Mouse (Mus musculus) heart, embryonic 16.5 days (tissue): ENCODE measurements around the gene 4931406P16Rik. TPM values are rescaled to one million over a fixed set of nuclear protein-coding genes. Genes with fewer than 3 reads are reported as not detected.

Experiments used
- ATAC-seq: fragments of 200-750 bp; cut with Nextera tagmentation; replicated peaks from 2 replicates; pipeline ENCODE4 v1.8.0; 2017; ENCODE audit warnings: moderate number of reproducible peaks; ENCODE audit not compliant: insufficient read depth, low FRiP score; ENCODE audit errors: extremely low read depth
- H3K27ac ChIP-seq: fragments of 300-500 bp; sonication (generic); 2 replicates; pipeline ENCODE4 v1.5.1; 2014; ENCODE audit warnings: mild to moderate bottlenecking, low read length, control low read depth, moderate library complexity
- H3K27me3 ChIP-seq: fragments of 300-500 bp; sonication (generic); 2 replicates; pipeline ENCODE4 v1.6.1; 2014; ENCODE audit warnings: low read length, mixed read lengths; ENCODE audit not compliant: control insufficient read depth, insufficient read depth
- H3K36me3 ChIP-seq: fragments of 300-500 bp; sonication (generic); 2 replicates; pipeline ENCODE4 v1.6.1; 2014; ENCODE audit not compliant: control insufficient read depth, insufficient read depth
- H3K4me1 ChIP-seq: fragments of 300-500 bp; sonication (generic); 2 replicates; pipeline ENCODE4 v1.6.1; 2014; ENCODE audit warnings: low read length, mixed read lengths; ENCODE audit not compliant: control insufficient read depth, insufficient read depth
- H3K4me2 ChIP-seq: fragments of 300-500 bp; sonication (generic); 2 replicates; pipeline ENCODE4 v1.6.1; 2014; ENCODE audit warnings: low read depth, mild to moderate bottlenecking, control low read depth, low read length
- H3K4me3 ChIP-seq: fragments of 300-500 bp; sonication (generic); 2 replicates; pipeline ENCODE4 v1.5.1; 2014; ENCODE audit warnings: mild to moderate bottlenecking, control low read depth, low read length
- H3K9ac ChIP-seq: fragments of 300-500 bp; sonication (generic); 2 replicates; pipeline ENCODE4 v1.6.1; 2014; ENCODE audit warnings: low read length, control low read depth
- H3K9me3 ChIP-seq: fragments of 300-500 bp; sonication (generic); replicated peaks from 2 replicates; pipeline ENCODE4 v1.6.1; 2016; ENCODE audit warnings: low read length; ENCODE audit not compliant: control insufficient read depth
- WGBS: fragments of 180-500 bp; shearing (Covaris S2); extraction: QIAGEN DNeasy Blood & Tissue Kit; methylation state at CpG from one replicate; pipeline ENCODE4 v1.1.7; 2014; 5-methylcytosine and 5-hydroxymethylcytosine counted together
- polyA plus RNA-seq: library from polyadenylated mRNA; unstranded; fragments of >200 nt; fragmentation: Nextera tagmentation; extraction: Ambion mirVana; gene quantifications from 2 replicates; pipeline ENCODE4 v1.2.1, GENCODE M21; 2015

4931406P16Rik gene
- polyA plus RNA-seq, 1 experiment from 2014 or later = 24.8 TPM

GRCm38 (mm10) chr7:34301952-34302351 lies 11.4 kb downstream of the 4931406P16Rik start:
- no peak overlapping the region for H3K4me3 ChIP-seq
- H3K27me3 ChIP-seq = no peaks in the 10 kb centered on the region
- no peak overlapping the region for H3K4me2 ChIP-seq
- no peak overlapping the region for H3K9ac ChIP-seq
- peak overlapping the region; percentile 87 for H3K27ac ChIP-seq
- ATAC-seq = peak; percentile 71
- H3K36me3 ChIP-seq = peaks cover 5% of the 10 kb centered on the region; the same call in 1 of the 2 replicates
- no peaks in the 10 kb centered on the region for H3K9me3 ChIP-seq
- 68% methylated on average over 3 of the region's 3 CpGs for WGBS
- H3K4me1 ChIP-seq = peaks cover 33% of the 10 kb centered on the region

GRCm38 (mm10) chr7:34298818-34299217 lies 14.5 kb downstream of the 4931406P16Rik start:
- H3K9ac ChIP-seq = no peak overlapping the region
- peak overlapping the region; percentile 57; the same call in 1 of the 2 replicates for H3K27ac ChIP-seq
- H3K36me3 ChIP-seq = peaks cover 6% of the 10 kb centered on the region; the same call in 1 of the 2 replicates
- no peaks in the 10 kb centered on the region for H3K9me3 ChIP-seq
- H3K4me3 ChIP-seq = no peak overlapping the region
- H3K27me3 ChIP-seq = no peaks in the 10 kb centered on the region
- WGBS = 88% methylated on average over 2 of the region's 2 CpGs
- no peak overlapping the region for H3K4me2 ChIP-seq
- peaks cover 21% of the 10 kb centered on the region for H3K4me1 ChIP-seq
- ATAC-seq = no peak

GRCm38 (mm10) chr7:34296124-34296523 lies 17.2 kb downstream of the 4931406P16Rik start:
- no peaks in the 10 kb centered on the region for H3K27me3 ChIP-seq
- no peaks in the 10 kb centered on the region for H3K9me3 ChIP-seq
- H3K4me2 ChIP-seq = no peak overlapping the region
- peaks cover 4% of the 10 kb centered on the region; the same call in 1 of the 2 replicates for H3K36me3 ChIP-seq
- no peak overlapping the region for H3K27ac ChIP-seq
- 77% methylated on average over 3 of the region's 3 CpGs for WGBS
- no peak overlapping the region for H3K4me3 ChIP-seq
- no peak for ATAC-seq
- H3K4me1 ChIP-seq = peaks cover 18% of the 10 kb centered on the region
- no peak overlapping the region for H3K9ac ChIP-seq

GRCm38 (mm10) chr7:34292633-34293032 lies 20.7 kb downstream of the 4931406P16Rik start:
- 62% methylated on average over 2 of the region's 2 CpGs for WGBS
- no peaks in the 10 kb centered on the region for H3K9me3 ChIP-seq
- no peak overlapping the region for H3K4me3 ChIP-seq
- H3K9ac ChIP-seq = no peak overlapping the region
- no peaks in the 10 kb centered on the region for H3K27me3 ChIP-seq
- H3K4me2 ChIP-seq = no peak overlapping the region
- H3K36me3 ChIP-seq = 0 out of 2 replicates have a peak, but pooled peaks cover 2% of the 10 kb centered on the region
- H3K27ac ChIP-seq = no peak overlapping the region
- no peak for ATAC-seq
- peaks cover 15% of the 10 kb centered on the region for H3K4me1 ChIP-seq

- H3K4me2 ChIP-seq = no peak overlapping the region
- no peaks in the 10 kb centered on the region for H3K9me3 ChIP-seq
- peak overlapping the region; percentile 70 for H3K27ac ChIP-seq
- WGBS = 51% methylated on average over 1 of the region's 1 CpGs
- H3K9ac ChIP-seq = no peak overlapping the region
- H3K4me3 ChIP-seq = no peak overlapping the region
- 0 out of 2 replicates have a peak, but pooled peaks have one; percentile 32 for ATAC-seq
- peaks cover 10% of the 10 kb centered on the region for H3K4me1 ChIP-seq
- H3K36me3 ChIP-seq = 0 out of 2 replicates have a peak, but pooled peaks cover 2% of the 10 kb centered on the region
- H3K27me3 ChIP-seq = no peaks in the 10 kb centered on the region
Measured at GRCm38 (mm10) chr7:34291265-34291664, 22.1 kb downstream of the 4931406P16Rik start.

GRCm38 (mm10) chr7:34290450-34291151 lies 22.8 kb downstream of the 4931406P16Rik start:
- Histone ChIP-seq H3K27me3 (no peaks in the 10 kb centered on the region), H3K4me2 (no peak overlapping the region), H3K4me1 (peaks cover 9% of the 10 kb centered on the region), H3K4me3 (no peak overlapping the region), H3K9ac (no peak overlapping the region), H3K9me3 (no peaks in the 10 kb centered on the region), H3K36me3 (0 out of 2 replicates have a peak, but pooled peaks cover 2% of the 10 kb centered on the region), H3K27ac (peak overlapping the region; percentile 70)
- ATAC-seq = no peak

- Histone ChIP-seq H3K27me3 (no peaks in the 10 kb centered on the region), H3K27ac (no peak overlapping the region), H3K4me3 (no peak overlapping the region), H3K9ac (no peak overlapping the region), H3K4me2 (no peak overlapping the region), H3K9me3 (0 out of 2 replicates have a peak, but pooled peaks cover 4% of the 10 kb centered on the region), H3K36me3 (peaks cover 10% of the 10 kb centered on the region), H3K4me1 (0 out of 2 replicates have a peak, but pooled peaks cover 2% of the 10 kb centered on the region)
- 94% methylated on average over 2 of the region's 2 CpGs for WGBS
- no peak for ATAC-seq
Measured at GRCm38 (mm10) chr7:34277656-34278055, 35.7 kb downstream of the 4931406P16Rik start.

- no peak overlapping the region for H3K4me2 ChIP-seq
- H3K27me3 ChIP-seq = no peaks in the 10 kb centered on the region
- H3K4me3 ChIP-seq = no peak overlapping the region
- H3K9ac ChIP-seq = no peak overlapping the region
- H3K4me1 ChIP-seq = 0 out of 2 replicates have a peak, but pooled peaks cover 2% of the 10 kb centered on the region
- no peak overlapping the region for H3K27ac ChIP-seq
- 88% methylated on average over 3 of the region's 3 CpGs for WGBS
- peaks cover 10% of the 10 kb centered on the region for H3K36me3 ChIP-seq
- H3K9me3 ChIP-seq = 0 out of 2 replicates have a peak, but pooled peaks cover 4% of the 10 kb centered on the region
- ATAC-seq = no peak
Measured at GRCm38 (mm10) chr7:34276066-34276465, 37.3 kb downstream of the 4931406P16Rik start.

GRCm38 (mm10) chr7:34272465-34272864 lies 40.9 kb downstream of the 4931406P16Rik start:
- no peak overlapping the region for H3K9ac ChIP-seq
- H3K4me3 ChIP-seq = no peak overlapping the region
- H3K27ac ChIP-seq = no peak overlapping the region
- no peak overlapping the region for H3K4me2 ChIP-seq
- H3K27me3 ChIP-seq = no peaks in the 10 kb centered on the region
- H3K4me1 ChIP-seq = peaks cover 22% of the 10 kb centered on the region
- ATAC-seq = no peak
- 54% methylated on average over 4 of the region's 4 CpGs for WGBS
- H3K36me3 ChIP-seq = peaks cover 8% of the 10 kb centered on the region
- H3K9me3 ChIP-seq = 0 out of 2 replicates have a peak, but pooled peaks cover 4% of the 10 kb centered on the region
